Mouse (Mus musculus): ENCODE results near the gene Tmem63a.

GRCm38 (mm10) chr1:180906461-180907147 is 35.5 kb upstream of the Tmem63a start:
- TF ChIP-seq CTCF (IDR thresholded peaks at IDR 0.05; ENCODE audit: low read depth, low read length) (no peak), POLR2A (IDR thresholded peaks at IDR 0.05; ENCODE audit: insufficient read depth, low read length) (no peak), EP300 (IDR thresholded peaks at IDR 0.05; ENCODE audit: insufficient read depth, low read depth, low read length) (no peak)
